Mouse (Mus musculus): Measurements from ENCODE around the gene Fgd1. TPM values are rescaled to one million over a fixed set of nuclear protein-coding genes. Genes with fewer than 3 reads are reported as not detected.

Gene Fgd1
- total RNA-seq, 2 experiments from 2014 or later, result 33.5 to 38.4 TPM

GRCm38 (mm10) chrX:151085599-151085998 lies 39.6 kb downstream of the Fgd1 start:
- DNase-seq (ENCODE audit: low spot score in 2 of 2), result no peak

DNA sequence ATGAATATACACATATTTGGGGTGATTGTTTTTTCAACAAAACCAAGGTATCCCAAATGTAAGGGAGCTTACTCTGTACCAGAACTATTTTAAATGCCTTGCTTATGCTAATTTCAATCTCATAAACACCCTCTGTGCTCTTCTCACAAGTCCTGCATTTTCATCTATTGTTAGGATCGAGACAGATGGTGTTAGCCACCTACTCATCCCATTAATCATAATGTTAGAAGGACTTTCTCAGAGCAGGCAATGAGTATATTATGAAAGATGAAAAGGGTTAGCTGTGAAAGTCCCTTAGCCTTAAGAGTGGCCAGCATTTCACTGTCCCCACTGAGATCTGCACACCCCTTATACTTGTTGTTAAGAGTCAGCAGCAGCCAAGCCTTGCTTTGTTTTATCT lies 41.5 kb downstream of the Fgd1 start:
- DNase-seq (ENCODE audit: low spot score in 2 of 2), result no peak

GRCm38 (mm10) chrX:151096171-151097058 lies 50.5 kb downstream of the Fgd1 start, which contains the start of gene Tsr2:
TSS of gene Tsr2 (minus strand) at chrX:151096543.
- DNase-seq (ENCODE audit: low spot score in 2 of 2), result peak; percentile 62 to 74

DNA sequence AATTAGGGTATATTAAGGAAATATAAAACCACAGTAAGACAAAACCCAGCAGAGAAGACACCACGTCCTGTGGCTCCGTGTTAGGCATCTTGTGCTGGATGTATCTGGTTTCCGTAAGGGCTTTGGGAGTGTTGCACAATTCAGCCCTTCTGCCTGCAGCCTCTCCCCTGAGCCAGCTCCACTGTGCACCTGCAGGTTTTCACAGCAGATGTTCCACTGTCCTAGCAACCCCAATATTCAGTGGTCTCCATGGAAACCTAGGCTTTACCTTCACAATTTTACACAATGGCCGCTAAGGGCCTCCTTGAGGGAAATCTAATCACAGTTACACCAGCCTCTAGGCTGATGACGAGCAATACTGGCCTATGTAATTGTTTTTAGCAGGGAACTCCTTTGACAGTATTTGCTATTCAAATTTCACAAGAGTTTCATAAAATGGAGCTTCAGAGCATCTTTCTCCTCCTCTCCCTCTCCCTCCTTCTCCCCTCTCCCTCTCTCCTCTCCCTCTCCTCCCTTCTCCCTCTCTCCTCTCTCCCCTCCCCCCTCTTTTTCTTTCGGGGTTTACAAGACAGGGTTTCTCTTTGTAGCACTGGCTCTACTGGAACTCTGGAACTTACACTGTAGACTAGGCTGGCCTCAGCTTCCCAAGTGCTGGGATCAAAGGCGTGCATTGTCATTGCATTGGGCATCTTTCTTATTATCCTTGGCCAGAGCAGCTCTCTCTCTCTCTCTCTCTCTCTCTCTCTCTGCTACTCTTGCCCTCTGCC lies 61.5 kb downstream of the Fgd1 start:
- DNase-seq (ENCODE audit: low spot score in 2 of 2), result no peak

GRCm38 (mm10) chrX:151116795-151117194 lies 70.8 kb downstream of the Fgd1 start:
- DNase-seq (ENCODE audit: low spot score in 2 of 2), result peak; percentile 19 to 26

- DNase-seq (ENCODE audit: low spot score in 2 of 2), result peak in 1 of 2 experiments; percentile 16
Observed at GRCm38 (mm10) chrX:151117432-151117831, 71.5 kb downstream of the Fgd1 start.

DNA sequence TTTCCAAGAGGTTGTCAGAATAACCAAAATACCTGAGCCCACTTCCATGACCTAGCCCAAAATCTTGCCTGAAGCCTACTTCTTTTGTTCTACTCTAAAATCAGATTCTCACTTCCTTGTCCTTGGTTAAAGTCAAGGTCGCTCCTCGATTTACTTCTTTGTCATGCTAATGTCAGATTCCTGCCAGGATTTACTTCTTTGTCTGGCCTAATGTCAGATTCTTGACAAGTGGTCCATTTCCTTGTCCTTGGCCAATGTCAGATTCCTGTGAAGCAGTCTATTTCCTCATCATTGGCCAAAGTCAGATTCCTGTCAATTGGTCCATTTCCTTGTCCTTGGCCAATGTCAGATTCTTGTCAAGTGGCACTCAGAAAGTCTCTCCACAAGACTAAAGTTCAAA lies 78.0 kb downstream of the Fgd1 start:
- DNase-seq (ENCODE audit: low spot score in 2 of 2), result no peak

GRCm38 (mm10) chrX:151130493-151130892 lies 84.5 kb downstream of the Fgd1 start:
- no peak for DNase-seq (ENCODE audit: low spot score in 2 of 2)

- DNase-seq (ENCODE audit: low spot score in 2 of 2), result no peak
Observed at GRCm38 (mm10) chrX:151132785-151133184, 86.8 kb downstream of the Fgd1 start.

Other genes with a start within 250 kb of the Fgd1 start
- 100 to 1,000 TPM in 1 of 2 experiments, 10 to 100 TPM in 1; 88.0 to 109 TPM for gene Maged2, start 231.8 kb upstream of the Fgd1 start, total RNA-seq (2021)
- 100 to 1,000 TPM; 206 to 226 TPM for gene Gnl3l, start 28.8 kb upstream of the Fgd1 start, total RNA-seq (2021)
- 10 to 100 TPM; 52.6 to 56.6 TPM for gene Tsr2, start 50.4 kb downstream of the Fgd1 start, total RNA-seq (2021)
- 10 to 100 TPM; 34.8 to 35.2 TPM for gene Wnk3, start 151.9 kb downstream of the Fgd1 start, total RNA-seq (2021)